Mouse (Mus musculus) stomach, postnatal 0 days (tissue): ENCODE data around the gene Slc44a1.

ENCODE experiments used
- CTCF ChIP-seq: IDR thresholded peaks from 2 replicates; pipeline ENCODE4 v1.5.1; 2016; ENCODE audit warnings: antibody characterized with exemption, low read depth, mild to moderate bottlenecking, moderate library complexity
- EP300 ChIP-seq: optimal IDR thresholded peaks from 2 replicates; pipeline ENCODE3; 2016; ENCODE audit warnings: antibody characterized with exemption

GRCm38 (mm10) chr4:53474109-53474508 is 33.9 kb downstream of the Slc44a1 start:
- TF ChIP-seq CTCF (no peak), EP300 (no peak)
